Mouse (Mus musculus): ENCODE measurements around the gene Scp2. TPM values are rescaled to one million over a fixed set of nuclear protein-coding genes. Genes with fewer than 3 reads are reported as not detected.

Scp2 gene
- total and polyA plus RNA-seq, 2 experiments from 2014 or later, result 160 to 243 TPM

- H3K9ac ChIP-seq (replicated peaks; ENCODE audit: low read depth, low read length), result no peak overlapping the region
- ATAC-seq (ENCODE audit: insufficient read depth, low read depth), result no peak
- TF ChIP-seq CTCF (IDR thresholded peaks at IDR 0.05; ENCODE audit: low read depth) (no peak), EP300 (IDR thresholded peaks at IDR 0.05; ENCODE audit: low read depth) (no peak)
- H3K27me3 ChIP-seq (ENCODE audit: control insufficient read depth, insufficient read depth, low read length), result no peaks in the 10 kb centered on the region
- no peak for DNase-seq (ENCODE audit: low spot score)
- WGBS, result 77% methylated on average over 7 of the region's 7 CpGs
- H3K4me2 ChIP-seq (ENCODE audit: low read depth, low read length), result no peak overlapping the region
- no peaks in the 10 kb centered on the region for H3K36me3 ChIP-seq (replicated peaks; ENCODE audit: control insufficient read depth, insufficient read depth, low read length)
- H3K4me1 ChIP-seq (ENCODE audit: control insufficient read depth, insufficient read depth), result peaks cover 15% of the 10 kb centered on the region
- H3K9me3 ChIP-seq (replicated peaks; ENCODE audit: control insufficient read depth, low read length), result 0 out of 2 replicates have a peak, but pooled peaks cover 6% of the 10 kb centered on the region
- no peak overlapping the region for H3K27ac ChIP-seq (ENCODE audit: low read depth)
- no peak overlapping the region for H3K4me3 ChIP-seq (ENCODE audit: low read depth, low read length)
Observed at GRCm38 (mm10) chr4:108017839-108018238, 127.0 kb downstream of the Scp2 start.

- no peak overlapping the region for H3K27ac ChIP-seq (ENCODE audit: low read depth)
Observed at GRCm38 (mm10) chr4:108016321-108016720, 128.5 kb downstream of the Scp2 start.

GRCm38 (mm10) chr4:108015067-108015765, 129.6 kb downstream of the Scp2 start:
- TF ChIP-seq CTCF (IDR thresholded peaks at IDR 0.05; ENCODE audit: low read depth) (peak; percentile 56), EP300 (IDR thresholded peaks at IDR 0.05; ENCODE audit: low read depth) (peak; percentile 90)
- Histone ChIP-seq H3K27me3 (ENCODE audit: control insufficient read depth, insufficient read depth, low read length) (no peaks in the 10 kb centered on the region), H3K4me3 (ENCODE audit: low read depth, low read length) (no peak overlapping the region), H3K4me2 (ENCODE audit: low read depth, low read length) (no peak overlapping the region), H3K36me3 (replicated peaks; ENCODE audit: control insufficient read depth, insufficient read depth, low read length) (no peaks in the 10 kb centered on the region), H3K27ac (ENCODE audit: low read depth) (peak overlapping the region; percentile 57; the same call in 1 of the 2 replicates), H3K4me1 (ENCODE audit: control insufficient read depth, insufficient read depth) (peaks cover 15% of the 10 kb centered on the region), H3K9me3 (replicated peaks; ENCODE audit: control insufficient read depth, low read length) (0 out of 2 replicates have a peak, but pooled peaks cover 2% of the 10 kb centered on the region), H3K9ac (replicated peaks; ENCODE audit: low read depth, low read length) (no peak overlapping the region)
- DNase-seq (ENCODE audit: low spot score) (peak; percentile 78), ATAC-seq (ENCODE audit: insufficient read depth, low read depth) (peak; percentile 90)
- WGBS, result 39% methylated on average over 14 of the region's 14 CpGs

More at GRCm38 (mm10) chr4:108016321-108016720, 128.5 kb downstream of the Scp2 start:
- no peak for TF ChIP-seq EP300 (IDR thresholded peaks at IDR 0.05; ENCODE audit: low read depth)
- TF ChIP-seq CTCF (IDR thresholded peaks at IDR 0.05; ENCODE audit: low read depth), result no peak
- Histone ChIP-seq H3K9me3 (replicated peaks; ENCODE audit: control insufficient read depth, low read length) (0 out of 2 replicates have a peak, but pooled peaks cover 6% of the 10 kb centered on the region), H3K9ac (replicated peaks; ENCODE audit: low read depth, low read length) (no peak overlapping the region), H3K4me3 (ENCODE audit: low read depth, low read length) (no peak overlapping the region), H3K4me1 (ENCODE audit: control insufficient read depth, insufficient read depth) (peaks cover 15% of the 10 kb centered on the region), H3K27me3 (ENCODE audit: control insufficient read depth, insufficient read depth, low read length) (no peaks in the 10 kb centered on the region), H3K36me3 (replicated peaks; ENCODE audit: control insufficient read depth, insufficient read depth, low read length) (no peaks in the 10 kb centered on the region), H3K4me2 (ENCODE audit: low read depth, low read length) (no peak overlapping the region)
- ATAC-seq (ENCODE audit: insufficient read depth, low read depth) (no peak), DNase-seq (ENCODE audit: low spot score) (no peak)
- WGBS, result 85% methylated on average over 3 of the region's 3 CpGs

DNA sequence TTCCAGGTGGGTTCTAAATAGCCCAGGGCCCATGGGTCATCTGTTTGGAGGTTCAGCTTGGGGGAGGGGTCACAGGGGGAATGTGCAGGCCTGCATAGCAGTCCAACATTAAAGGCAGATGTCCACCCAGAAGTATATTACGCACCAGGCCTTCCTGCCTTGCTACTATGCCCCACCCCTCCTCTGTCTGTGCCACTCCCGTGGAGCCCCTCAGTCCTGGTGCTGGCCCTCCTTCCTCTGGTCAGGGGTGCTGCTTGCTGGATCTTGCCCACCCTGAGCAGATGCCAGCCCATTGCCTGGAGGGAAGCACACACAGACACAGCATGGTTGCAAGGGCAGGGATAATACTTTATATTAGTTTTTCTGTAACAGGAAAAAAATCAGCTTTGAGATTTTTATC, 130.3 kb downstream of the Scp2 start:
- DNase-seq (ENCODE audit: low spot score) (no peak), ATAC-seq (ENCODE audit: insufficient read depth, low read depth) (no peak)
- Histone ChIP-seq H3K4me2 (ENCODE audit: low read depth, low read length) (no peak overlapping the region), H3K9ac (replicated peaks; ENCODE audit: low read depth, low read length) (no peak overlapping the region), H3K4me3 (ENCODE audit: low read depth, low read length) (no peak overlapping the region), H3K27me3 (ENCODE audit: control insufficient read depth, insufficient read depth, low read length) (no peaks in the 10 kb centered on the region), H3K36me3 (replicated peaks; ENCODE audit: control insufficient read depth, insufficient read depth, low read length) (no peaks in the 10 kb centered on the region), H3K4me1 (ENCODE audit: control insufficient read depth, insufficient read depth) (peaks cover 15% of the 10 kb centered on the region), H3K9me3 (replicated peaks; ENCODE audit: control insufficient read depth, low read length) (no peaks in the 10 kb centered on the region), H3K27ac (ENCODE audit: low read depth) (no peak overlapping the region)
- 76% methylated on average over 2 of the region's 2 CpGs for WGBS
- TF ChIP-seq CTCF (IDR thresholded peaks at IDR 0.05; ENCODE audit: low read depth) (no peak), EP300 (IDR thresholded peaks at IDR 0.05; ENCODE audit: low read depth) (no peak)

DNA sequence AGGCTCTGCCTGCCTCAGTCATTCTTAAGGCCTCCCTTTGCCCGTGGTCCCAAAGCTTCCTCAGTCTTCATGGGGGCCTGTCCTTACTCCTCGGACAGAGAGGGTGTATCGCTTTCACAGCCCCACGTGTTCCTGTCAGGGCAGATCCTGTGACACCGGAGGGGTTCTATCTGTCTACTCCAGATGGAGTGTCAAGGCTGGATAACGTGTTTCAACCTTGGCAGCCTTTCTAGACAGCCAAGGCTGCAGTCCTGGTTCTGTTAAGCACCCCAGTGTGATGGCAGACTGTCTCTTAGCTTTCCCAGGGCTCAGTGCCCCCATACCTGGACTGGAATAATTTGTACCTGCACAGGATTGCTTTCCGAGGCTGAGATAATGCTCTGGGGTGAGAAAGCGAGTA, 136.3 kb downstream of the Scp2 start:
- ATAC-seq (ENCODE audit: insufficient read depth, low read depth) (no peak), DNase-seq (ENCODE audit: low spot score) (no peak)
- H3K27me3 ChIP-seq (ENCODE audit: control insufficient read depth, insufficient read depth, low read length), result no peaks in the 10 kb centered on the region
- H3K27ac ChIP-seq (ENCODE audit: low read depth), result no peak overlapping the region
- no peak overlapping the region for H3K4me3 ChIP-seq (ENCODE audit: low read depth, low read length)
- no peak overlapping the region for H3K4me2 ChIP-seq (ENCODE audit: low read depth, low read length)
- no peak overlapping the region for H3K9ac ChIP-seq (replicated peaks; ENCODE audit: low read depth, low read length)
- H3K9me3 ChIP-seq (replicated peaks; ENCODE audit: control insufficient read depth, low read length), result no peaks in the 10 kb centered on the region
- TF ChIP-seq CTCF (IDR thresholded peaks at IDR 0.05; ENCODE audit: low read depth) (no peak), EP300 (IDR thresholded peaks at IDR 0.05; ENCODE audit: low read depth) (no peak)
- no peaks in the 10 kb centered on the region for H3K36me3 ChIP-seq (replicated peaks; ENCODE audit: control insufficient read depth, insufficient read depth, low read length)
- WGBS, result 51% methylated on average over 8 of the region's 8 CpGs
- no peaks in the 10 kb centered on the region; the same call in 1 of the 2 replicates for H3K4me1 ChIP-seq (ENCODE audit: control insufficient read depth, insufficient read depth)

Measured in heart, postnatal 0 days (tissue).